Mouse (Mus musculus): Measurements from ENCODE around the gene Trio. TPM values are rescaled to one million over a fixed set of nuclear protein-coding genes. Genes with fewer than 3 reads are reported as not detected.
"Not testable (repeated sequence)": the region's sequence is repeated elsewhere in the genome, so short reads cannot be mapped to it uniquely, and the experiment has no call there.

Trio gene
- total RNA-seq, 1 experiment from 2014 or later, result 16.9 TPM

DNA sequence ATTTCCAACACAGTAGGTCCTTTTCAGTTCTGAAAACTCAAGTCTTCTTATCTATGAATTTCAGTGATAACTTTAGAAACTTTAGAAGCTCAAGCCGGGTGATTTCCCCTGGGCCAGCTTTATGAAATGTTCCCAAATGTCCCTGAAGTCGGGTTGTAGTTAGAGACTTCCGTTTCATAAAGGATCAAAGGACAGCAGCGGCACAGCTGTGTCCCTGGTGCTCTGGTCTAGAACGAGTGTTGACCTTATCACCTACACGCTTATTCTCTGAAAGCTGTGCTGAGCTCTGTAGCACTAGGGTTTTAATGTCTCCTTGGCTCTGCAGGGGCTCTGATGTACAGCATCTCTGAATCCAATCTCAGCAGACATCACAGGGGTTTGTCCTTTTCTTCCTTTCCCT lies 267.0 kb downstream of the Trio start:
- no peak for ATAC-seq (replicated peaks; ENCODE audit: low read depth, poor library complexity, severe bottlenecking)

DNA sequence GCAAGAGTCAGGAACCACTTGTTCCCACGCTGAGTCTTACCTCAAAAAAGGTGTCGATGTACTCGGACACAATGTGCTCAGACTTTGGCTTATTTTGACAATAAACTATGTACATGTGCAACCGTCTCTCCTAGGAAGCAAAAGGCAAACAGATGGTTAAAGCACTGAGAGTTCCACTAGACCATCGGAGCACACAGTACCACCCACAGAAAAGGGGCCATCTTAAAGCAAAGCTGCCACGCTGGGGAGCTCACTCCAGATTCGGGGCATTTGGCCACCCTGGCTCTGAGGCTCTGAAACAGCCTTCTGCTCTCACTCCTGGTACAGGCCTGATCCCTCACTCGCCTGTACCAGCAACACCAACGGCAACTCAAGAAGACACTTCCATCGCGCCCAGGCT lies 269.2 kb downstream of the Trio start:
- ATAC-seq (replicated peaks; ENCODE audit: low read depth, poor library complexity, severe bottlenecking), result no peak

DNA sequence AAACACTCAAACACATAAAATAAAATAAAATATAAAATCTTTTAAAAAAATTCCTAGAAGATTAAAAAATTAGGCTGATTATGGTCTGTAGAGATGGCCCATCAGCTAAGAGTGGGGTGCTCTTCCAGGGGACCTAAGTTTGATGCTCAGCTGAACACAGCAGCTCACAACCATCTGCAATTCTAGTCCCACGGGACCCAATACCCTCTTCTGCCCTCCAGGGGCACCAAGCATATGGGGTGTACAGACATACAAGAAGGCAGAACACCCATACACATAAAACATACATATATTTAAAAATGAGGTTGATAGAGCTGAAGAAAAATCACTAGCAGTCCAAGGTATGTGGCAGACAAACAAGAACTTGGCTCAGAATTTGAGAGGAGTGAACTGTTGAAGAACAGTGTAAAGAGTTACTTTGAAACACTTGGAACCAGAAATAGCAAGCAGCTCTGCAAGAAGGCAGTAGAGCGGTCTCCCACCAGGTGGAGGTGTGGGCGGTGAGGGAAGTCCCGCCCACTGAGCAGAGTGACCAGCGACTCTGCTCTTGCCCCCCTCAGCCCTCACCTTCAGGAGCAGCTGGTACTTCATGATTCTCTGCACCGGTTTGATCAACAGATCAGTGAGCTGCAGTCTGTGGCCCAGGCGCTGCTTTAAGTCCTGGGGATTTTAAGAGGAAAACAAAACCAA lies 270.9 kb downstream of the Trio start:
- no peak for ATAC-seq (replicated peaks; ENCODE audit: low read depth, poor library complexity, severe bottlenecking)

DNA sequence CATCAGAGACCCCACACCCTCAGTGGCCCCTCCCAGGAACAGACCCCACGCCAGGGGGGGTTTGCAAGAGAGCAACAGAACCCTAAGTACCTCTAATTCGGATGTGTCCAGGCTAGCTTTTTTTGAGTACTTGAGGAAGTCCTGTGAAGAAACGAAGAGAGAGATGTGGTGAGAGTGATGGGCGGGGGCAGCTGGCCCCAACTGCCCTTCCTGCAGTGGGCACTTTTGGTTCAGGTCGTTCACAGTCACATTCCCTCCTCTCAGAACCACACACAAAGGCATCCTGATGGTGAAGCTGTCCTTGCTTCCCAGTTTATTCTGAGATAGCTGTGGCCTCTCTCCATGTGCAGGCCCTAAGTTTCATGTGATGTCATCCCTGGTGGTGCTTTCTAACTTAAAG lies 271.7 kb downstream of the Trio start:
- ATAC-seq (replicated peaks; ENCODE audit: low read depth, poor library complexity, severe bottlenecking), result no peak

DNA sequence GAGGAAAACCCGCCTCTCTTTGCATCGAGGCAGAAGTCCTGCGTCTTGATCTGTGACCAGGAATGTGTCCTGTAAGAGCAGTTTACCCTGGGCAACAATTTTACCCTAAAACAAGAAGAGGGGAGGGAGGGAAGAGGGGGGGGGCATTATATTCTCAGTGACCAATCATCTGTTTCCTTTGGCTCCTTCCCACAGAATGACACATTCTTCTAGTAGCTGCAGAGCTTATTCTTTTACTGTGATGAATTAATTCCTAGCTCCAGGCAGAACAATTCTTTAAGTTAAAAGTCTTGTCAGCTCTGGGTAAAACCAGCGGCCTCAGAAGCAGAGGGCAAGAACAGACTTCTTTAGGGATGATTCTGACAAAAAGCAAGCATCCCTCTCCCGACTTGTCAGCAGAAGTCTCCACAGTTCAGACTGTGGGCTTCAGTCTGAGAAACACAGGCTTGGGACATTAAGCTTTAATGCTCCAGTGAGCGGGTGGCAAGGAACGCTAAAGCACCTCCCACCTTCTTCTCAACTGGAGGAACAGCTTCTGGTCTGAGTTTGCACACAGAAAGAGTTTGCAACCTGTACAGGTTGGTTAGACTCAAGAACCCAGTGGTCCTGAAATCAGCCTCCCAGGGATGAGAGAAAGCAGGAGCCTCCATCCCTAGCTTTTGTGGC lies 272.8 kb downstream of the Trio start:
- no peak for ATAC-seq (replicated peaks; ENCODE audit: low read depth, poor library complexity, severe bottlenecking)

DNA sequence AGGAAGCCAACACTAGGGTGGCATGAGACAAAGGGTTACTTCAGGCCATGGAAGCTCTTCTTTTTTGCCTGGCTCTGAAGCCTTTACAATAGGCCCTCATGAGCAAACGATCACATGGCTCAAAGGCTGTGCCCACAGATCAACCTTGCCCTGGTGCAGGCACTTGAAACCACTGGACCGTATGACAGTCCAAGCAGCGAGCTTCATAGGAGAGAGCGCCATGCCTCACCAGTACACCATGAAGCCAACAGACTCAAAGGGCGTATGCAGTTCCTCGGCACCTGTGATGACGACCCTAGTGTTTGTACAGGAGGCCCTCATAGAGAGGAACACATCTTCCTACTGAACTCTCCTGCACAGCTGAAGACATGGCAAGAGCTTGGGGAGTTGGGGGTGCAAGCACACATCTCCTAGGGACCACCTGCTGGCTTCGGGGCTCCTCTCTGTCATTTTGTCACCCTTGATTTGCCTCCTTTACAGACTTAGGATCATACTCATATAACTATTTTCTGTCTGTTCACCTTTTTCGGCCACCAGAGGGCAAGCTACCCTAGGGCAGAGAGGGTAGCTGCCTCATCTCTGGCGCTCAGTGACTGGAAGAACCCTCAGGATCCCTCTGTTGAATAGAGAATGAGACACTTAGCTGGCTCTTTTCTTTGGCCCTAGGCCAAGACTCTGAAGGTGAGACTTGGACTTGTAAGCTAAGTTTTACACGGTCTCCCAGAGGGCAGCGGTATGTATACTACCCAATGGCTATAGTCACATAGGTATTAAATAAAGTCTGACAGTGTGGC lies 273.8 kb downstream of the Trio start:
- peak; percentile 88 for ATAC-seq (replicated peaks; ENCODE audit: low read depth, poor library complexity, severe bottlenecking)

DNA sequence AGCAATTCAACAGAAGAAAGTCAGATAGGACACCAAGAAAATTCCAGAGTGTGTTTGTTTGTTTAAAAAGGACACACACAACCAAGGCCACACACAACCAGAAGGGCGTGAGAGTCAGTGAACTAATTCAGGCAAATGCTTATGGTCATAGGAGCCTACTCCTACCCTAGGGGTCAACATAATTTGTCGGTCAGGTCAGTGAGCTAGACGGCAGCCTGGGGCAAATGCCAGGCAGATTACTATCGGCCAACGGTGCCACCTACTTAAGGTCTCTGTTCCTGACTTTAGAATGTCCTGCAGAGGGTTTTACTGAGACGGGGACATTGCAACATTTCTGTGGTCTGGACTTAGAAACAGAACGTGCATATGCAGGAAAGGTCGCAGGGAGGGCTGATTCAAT lies 276.9 kb downstream of the Trio start:
- no peak for ATAC-seq (replicated peaks; ENCODE audit: low read depth, poor library complexity, severe bottlenecking)

DNA sequence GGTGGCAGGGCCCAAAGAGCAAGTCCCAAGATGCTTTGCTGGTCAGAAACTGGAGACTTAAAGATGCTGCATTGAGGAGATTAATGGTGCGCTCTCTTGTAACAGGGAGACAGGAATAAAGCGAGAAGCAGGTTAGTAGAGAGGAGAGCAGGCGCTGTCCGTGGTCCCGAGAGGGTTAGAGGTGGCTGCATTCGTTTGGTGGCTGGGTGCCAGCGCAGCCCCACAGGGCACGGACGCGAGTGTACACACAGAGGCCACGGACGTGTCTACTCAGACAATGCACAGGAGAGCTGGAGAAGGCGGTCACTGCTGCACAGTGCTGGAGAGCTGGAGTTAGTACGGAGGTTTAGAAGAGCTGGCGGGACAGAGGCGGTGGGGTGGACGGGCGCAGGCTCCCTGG lies 278.1 kb downstream of the Trio start:
- ATAC-seq (replicated peaks; ENCODE audit: low read depth, poor library complexity, severe bottlenecking), result no peak

DNA sequence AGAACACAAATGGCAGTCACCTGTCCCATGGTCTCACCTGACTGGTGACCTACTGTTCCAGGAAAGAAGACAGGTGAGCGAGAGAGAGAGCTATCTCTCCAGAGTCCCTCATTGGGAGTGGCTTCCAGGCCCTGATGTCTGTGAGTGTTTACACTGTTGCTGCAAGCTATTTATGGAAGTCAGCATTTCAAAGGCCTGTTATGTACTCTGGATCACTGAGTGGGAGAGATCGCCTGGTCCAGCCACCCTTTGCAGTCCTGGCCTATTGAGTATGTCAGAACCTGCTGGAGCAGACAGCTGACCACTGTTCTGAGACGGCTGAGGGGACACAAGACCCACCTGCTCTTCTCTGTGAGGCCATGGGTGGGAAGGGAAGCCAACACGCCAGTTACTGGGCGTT lies 280.7 kb downstream of the Trio start:
- no peak for ATAC-seq (replicated peaks; ENCODE audit: low read depth, poor library complexity, severe bottlenecking)

DNA sequence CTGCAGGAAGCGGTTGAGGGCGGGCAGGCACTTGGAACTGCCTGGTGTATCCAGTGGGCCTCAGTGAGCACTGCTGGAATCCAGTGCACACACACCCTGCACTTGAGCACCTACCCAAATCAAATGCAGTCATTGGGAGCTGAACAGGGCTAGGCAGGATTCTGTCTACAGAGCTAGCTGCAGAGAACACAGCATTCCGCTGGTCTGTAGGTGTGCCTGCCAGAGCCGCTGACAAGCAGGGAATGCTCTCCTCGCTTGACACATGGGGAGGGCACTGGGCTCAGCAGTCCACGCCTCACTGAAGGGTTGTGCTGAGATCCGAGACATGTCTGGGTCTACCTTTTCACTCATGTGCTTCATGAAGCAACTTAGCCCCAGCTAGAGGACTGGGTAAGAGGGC lies 285.6 kb downstream of the Trio start:
- no peak for ATAC-seq (replicated peaks; ENCODE audit: low read depth, poor library complexity, severe bottlenecking)

DNA sequence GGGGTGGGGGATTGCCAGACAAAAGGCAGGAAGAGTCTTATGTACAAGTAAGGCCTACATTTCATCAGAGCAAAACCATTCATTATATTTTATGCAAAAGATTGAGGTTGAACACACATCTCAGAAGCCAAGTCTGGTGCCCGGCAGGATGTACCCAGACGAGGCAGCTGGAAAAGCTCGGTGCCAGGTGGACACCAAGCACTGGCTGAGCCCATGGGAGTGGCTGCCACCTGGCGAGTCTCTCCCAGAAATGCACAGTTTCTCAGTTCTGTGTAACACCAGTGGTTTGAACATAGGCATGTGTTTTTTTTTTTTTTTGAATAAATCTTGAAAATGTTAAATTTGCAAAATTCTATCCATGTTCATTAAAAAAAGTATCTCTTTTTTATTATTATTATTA lies 293.8 kb downstream of the Trio start:
- ATAC-seq (replicated peaks; ENCODE audit: low read depth, poor library complexity, severe bottlenecking), result no peak

DNA sequence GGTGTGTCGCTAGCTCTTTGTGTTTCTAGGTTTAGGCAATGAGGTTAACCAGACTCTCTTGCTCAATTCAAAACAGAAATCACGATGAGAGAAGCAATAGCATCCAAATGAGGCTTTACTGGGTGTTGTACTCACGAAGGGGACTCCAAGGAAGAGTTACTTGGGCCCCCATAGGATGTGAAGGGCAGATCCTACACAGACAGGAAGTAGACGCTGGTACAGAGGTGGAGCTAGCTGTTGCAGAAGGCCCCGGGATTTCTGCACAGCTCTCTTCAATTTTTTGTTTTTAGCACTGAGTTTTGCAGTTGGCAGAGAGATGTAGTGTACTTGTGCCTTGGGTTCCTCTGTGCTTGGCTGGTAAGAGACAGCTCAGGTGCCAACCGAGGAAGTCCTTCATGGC lies 299.4 kb downstream of the Trio start:
- ATAC-seq (replicated peaks; ENCODE audit: low read depth, poor library complexity, severe bottlenecking), result no peak

DNA sequence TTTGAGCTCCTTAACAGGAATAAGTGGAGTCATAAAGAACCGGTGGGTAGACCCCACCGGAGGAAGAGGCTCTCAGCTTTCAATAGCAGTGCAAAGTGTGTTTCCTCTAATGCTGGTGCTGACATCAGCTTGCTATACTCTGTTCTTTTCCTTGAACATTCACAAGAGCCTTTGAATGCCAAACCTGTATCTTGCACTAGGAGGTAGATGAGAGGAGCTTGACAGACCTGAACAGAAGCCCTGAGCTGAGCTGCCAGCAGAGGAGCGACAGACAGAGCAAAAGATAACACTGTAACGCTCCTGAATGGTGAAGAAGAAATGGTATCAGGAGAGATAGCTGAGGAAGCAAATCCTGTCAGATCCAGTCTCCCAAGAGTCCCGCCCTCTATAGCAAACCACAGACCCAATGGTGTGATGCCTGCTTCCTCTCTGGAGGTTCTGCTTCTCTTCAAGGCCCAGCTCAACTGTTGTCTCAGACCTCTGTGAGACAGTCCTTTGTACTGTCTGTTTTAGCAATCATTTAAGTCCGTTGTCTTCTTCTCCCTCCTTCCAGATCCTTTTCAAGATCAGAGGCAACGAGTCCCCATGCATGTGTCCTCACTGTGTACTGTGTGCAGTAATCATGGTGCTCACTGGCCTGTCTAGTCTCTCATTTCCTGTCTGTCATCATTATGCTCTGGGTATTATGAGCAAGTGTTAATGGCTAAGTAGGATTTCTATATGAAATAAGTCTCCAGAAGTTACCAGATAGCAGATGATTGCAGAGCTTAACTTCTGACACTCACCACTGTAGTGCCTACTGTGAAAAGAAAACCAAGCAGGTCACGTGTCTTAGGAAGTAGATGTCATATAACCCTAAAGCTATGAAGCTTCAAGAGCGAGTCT lies 300.6 kb downstream of the Trio start:
- peak; percentile 93 for ATAC-seq (replicated peaks; ENCODE audit: low read depth, poor library complexity, severe bottlenecking)

DNA sequence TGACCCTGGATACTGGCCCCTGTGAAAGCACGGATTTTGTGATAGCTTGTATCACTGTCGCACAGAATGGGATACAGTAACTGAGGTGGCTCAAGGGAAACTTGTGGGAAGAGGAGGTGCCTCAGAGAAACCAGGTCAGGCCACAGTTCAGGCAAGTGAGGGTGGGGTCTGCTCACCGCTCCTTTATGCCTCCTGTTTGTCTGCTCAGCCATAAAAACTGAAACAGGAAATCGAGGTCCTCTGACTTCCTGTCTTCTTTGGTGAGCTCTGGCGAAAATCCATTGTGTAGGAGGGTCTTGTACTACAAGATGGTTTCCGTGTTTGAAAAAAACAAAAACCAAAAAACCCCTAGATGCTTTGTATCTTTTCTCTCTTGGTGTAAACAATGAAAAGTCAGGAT lies 301.4 kb downstream of the Trio start:
- ATAC-seq (replicated peaks; ENCODE audit: low read depth, poor library complexity, severe bottlenecking), result peak; percentile 24

DNA sequence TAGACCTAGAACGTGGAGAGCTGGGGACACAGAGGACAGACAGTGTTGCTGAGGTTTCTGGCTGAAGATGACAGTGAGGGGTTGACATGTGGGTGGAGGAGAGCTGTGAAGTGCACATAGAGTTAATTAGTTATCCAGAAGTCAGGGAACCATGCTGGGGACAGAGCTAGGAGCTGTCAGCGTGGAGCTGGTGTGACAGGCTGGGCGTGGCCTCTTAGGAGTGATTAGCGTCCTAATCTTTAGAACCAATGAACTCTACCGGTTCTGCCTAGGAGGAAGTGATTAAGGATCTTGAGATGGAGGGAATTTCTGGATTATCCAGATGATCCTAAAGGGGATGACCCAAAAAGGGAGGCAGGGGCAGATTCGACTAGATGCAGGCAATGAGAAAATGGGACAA lies 301.9 kb downstream of the Trio start:
- 0 out of 2 replicates have a peak, but pooled peaks have one; percentile 6 for ATAC-seq (replicated peaks; ENCODE audit: low read depth, poor library complexity, severe bottlenecking)

DNA sequence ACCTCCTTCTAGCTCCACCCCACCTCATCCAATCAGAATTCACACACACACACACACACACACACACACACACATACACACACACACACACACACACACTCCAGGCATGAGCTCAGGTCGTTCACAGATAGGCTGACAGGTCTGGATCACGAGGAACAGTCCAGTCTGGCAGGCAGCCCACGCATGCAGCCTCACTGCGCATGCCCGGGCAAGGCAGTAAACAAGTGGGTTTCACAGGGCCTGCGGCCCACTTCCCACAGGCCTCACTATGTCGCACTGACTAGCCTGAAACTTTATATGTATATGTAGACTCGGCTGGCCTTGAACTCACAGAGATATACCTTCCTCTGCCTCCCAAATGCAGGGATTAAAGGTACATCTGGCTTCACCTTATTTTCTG lies 305.4 kb downstream of the Trio start:
- not testable (repeated sequence) for ATAC-seq (replicated peaks; ENCODE audit: low read depth, poor library complexity, severe bottlenecking)

DNA sequence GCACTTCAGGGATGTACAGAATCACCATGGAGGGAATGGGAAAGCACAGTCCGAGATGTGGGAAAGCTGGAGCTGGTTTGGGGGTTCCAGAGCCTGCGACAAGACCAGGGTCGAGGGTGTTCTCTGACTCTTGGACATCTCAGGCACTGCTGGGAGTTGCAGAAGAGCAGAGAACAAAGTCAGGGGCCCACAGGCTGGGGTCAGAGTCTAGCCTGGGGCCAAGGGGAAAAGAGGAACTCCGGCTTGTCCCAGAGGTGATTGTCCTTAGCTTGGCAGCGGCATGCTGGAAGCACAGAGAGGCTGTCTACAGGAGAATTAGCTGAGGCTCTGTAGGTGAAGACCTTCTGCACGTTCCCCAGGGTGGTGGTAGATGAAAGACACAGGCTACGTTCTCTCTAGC lies 307.0 kb downstream of the Trio start:
- peak; percentile 40; the same call in 1 of the 2 replicates for ATAC-seq (replicated peaks; ENCODE audit: low read depth, poor library complexity, severe bottlenecking)

DNA sequence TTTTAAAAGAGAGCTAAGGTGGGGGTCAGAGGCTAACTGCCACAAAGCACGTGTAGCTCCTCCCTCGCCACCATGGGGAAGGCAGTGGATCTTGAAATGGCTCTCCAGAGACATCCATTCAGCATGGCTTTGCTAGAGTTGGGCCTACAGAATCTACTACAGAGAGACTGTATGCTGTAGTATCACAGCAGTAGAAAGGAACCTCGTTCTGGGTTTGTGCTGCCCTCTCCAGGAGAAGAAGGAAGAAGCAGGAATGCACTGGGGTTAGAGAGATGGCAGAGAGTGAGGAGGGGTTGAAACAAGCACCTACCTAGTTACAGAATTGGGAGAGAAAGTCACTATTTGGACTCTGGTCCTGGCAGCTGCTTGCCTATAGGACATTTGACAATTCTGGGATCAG lies 310.3 kb downstream of the Trio start:
- peak; percentile 97 for ATAC-seq (replicated peaks; ENCODE audit: low read depth, poor library complexity, severe bottlenecking)

DNA sequence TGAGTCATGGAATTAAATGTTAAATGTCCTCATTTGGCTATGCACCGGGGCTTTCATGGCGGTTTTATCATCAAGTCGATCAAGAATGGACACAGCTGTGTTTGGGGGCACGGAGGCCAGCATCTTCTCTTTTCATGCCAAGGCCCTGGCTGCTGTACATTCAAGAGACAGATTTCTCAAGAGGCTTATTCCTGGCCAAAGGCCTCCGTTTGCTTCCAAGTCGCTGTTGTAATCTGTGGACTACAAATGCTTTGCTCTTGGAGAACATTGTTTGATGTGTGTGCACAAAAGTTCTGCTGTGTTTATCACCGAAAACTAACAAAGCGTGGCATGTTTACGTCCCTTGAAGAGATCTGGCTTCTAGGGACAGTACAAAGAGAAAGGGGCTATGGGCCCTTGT lies 314.9 kb downstream of the Trio start:
- ATAC-seq (replicated peaks; ENCODE audit: low read depth, poor library complexity, severe bottlenecking), result no peak

DNA sequence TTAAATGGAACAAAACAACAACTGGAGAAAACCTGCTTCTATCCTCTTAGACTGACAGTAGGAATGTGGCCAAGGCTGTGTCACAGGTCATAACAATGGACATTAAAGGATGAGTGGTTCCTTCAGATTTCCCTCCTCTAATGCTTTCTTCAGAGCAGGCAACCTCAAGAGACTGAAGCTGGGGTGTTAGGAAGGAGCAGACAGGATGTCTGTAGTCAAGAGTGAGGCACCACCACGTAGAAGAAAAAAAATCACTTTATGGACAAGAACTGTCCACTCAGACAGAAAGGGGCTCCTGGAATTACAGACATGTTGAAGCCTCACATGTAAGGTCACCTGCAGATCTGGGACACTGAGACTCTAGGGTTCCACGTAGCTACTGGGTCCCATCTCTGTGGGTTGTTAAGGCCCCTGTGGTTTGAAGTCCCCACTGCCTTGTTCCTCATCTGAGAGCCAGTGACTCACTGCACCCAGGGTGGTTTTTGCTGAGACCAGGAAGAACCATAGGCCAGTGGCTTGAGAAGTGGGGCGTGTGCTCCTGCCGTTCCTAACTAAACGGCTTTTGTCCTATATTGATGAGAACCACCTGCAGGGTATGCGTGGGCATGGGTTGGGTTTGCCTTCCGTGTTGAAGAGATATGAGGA lies 316.6 kb downstream of the Trio start:
- peak; percentile 97 for ATAC-seq (replicated peaks; ENCODE audit: low read depth, poor library complexity, severe bottlenecking)

Data from common myeloid progenitor, adult 5-6 weeks (primary cell).